10 mouse cellular contexts compared by ENCODE assay signal in genomic region chr6:136542105-136542504, GRCm38 (mm10). TPM values are rescaled to one million over a fixed set of nuclear protein-coding genes. Genes with fewer than 3 reads are reported as not detected.
A peak's percentile ranks its signal among the peaks of the same experiment; 100 is the strongest.
DNase-seq lines count a peak whose midpoint lies in the region; ATAC-seq and TF ChIP-seq lines count a peak whose summit lies in the region.
"Had no signal": no experiment of that assay in that cellular context is flagged by ENCODE, and none has a peak within 500 bp of the region (broad histone marks: within the 10 kb centered on the region; RNA-seq: fewer than 3 reads in every experiment).

No protein-coding gene starts in this region.

- intact Hi-C loops in heart, adult 2 months (cut with DNase I): no loop called here

- DNase-seq in heart, adult 2 months: no peak
- DNase-seq in heart, adult 8-10 months (ENCODE audit: low spot score): no peak
- DNase-seq in lung, embryonic 14.5 days: no peak
- no peak for DNase-seq in lung, adult 2 months
- no peak for DNase-seq in layer of hippocampus, postnatal 36 days
- no peak for DNase-seq in testis, postnatal 14 days (ENCODE audit: low spot score)
- DNase-seq: embryo, embryonic 11 days; thymus, postnatal 25 days had no signal

- peaks cover 12% of the 10 kb centered on the region for H3K4me1 ChIP-seq in heart, adult 2 months (ENCODE audit: control insufficient read depth, insufficient read depth, low read length)
- peaks cover 15% of the 10 kb centered on the region; the same call in 1 of the 2 replicates for H3K4me1 ChIP-seq in lung, embryonic 14.5 days (ENCODE audit: insufficient read depth)
- H3K4me1 ChIP-seq in lung, adult 2 months (ENCODE audit: control insufficient read depth, insufficient read depth, low read length): peaks cover 11% of the 10 kb centered on the region
- H3K4me1 ChIP-seq in hindbrain, embryonic 13.5 days (replicated peaks): peaks cover 44% of the 10 kb centered on the region
- peaks cover 27% of the 10 kb centered on the region for H3K4me1 ChIP-seq in midbrain, embryonic 16.5 days (ENCODE audit: control insufficient read depth, insufficient read depth, low read length)

- H3K79me2 ChIP-seq in heart, adult 2 months (replicated peaks; ENCODE audit: control insufficient read depth, insufficient read depth, low read length): peaks cover 6% of the 10 kb centered on the region

- H3K9ac ChIP-seq in heart, adult 2 months (ENCODE audit: low read depth, low read length): no peak overlapping the region
- no peak overlapping the region for H3K9ac ChIP-seq in lung, embryonic 14.5 days
- no peak overlapping the region; the same call in 1 of the 2 replicates for H3K9ac ChIP-seq in hindbrain, embryonic 13.5 days
- no peak overlapping the region for H3K9ac ChIP-seq in midbrain, embryonic 16.5 days (ENCODE audit: low read depth, low read length)

- no peak overlapping the region for H3K4me3 ChIP-seq in heart, adult 2 months
- no peak overlapping the region for H3K4me3 ChIP-seq in lung, embryonic 14.5 days (ENCODE audit: low read depth, low read length)
- no peak overlapping the region for H3K4me3 ChIP-seq in lung, adult 2 months (replicated peaks; ENCODE audit: extremely low read depth, low read depth, low read length)
- no peak overlapping the region for H3K4me3 ChIP-seq in hindbrain, embryonic 13.5 days
- no peak overlapping the region for H3K4me3 ChIP-seq in midbrain, embryonic 16.5 days (ENCODE audit: low read depth, low read length)

- no peak for TF ChIP-seq CTCF in heart, adult 2 months (IDR thresholded peaks at IDR 0.05)
- TF ChIP-seq CTCF in lung, embryonic 14.5 days (IDR thresholded peaks at IDR 0.05; ENCODE audit: low read depth): no peak
- TF ChIP-seq CTCF in lung, adult 2 months (IDR thresholded peaks at IDR 0.05; ENCODE audit: insufficient read depth, low read length): no peak

- ATAC-seq in lung, embryonic 14.5 days (ENCODE audit: insufficient read depth): no peak
- ATAC-seq in hindbrain, embryonic 13.5 days (ENCODE audit: low FRiP score): no peak
- ATAC-seq in midbrain, embryonic 16.5 days: no peak

- WGBS in heart, adult 2 months: 85% methylated on average over 1 of the region's 1 CpGs
- 69% methylated on average over 1 of the region's 1 CpGs for WGBS in lung, embryonic 14.5 days
- 53% methylated on average over 1 of the region's 1 CpGs for WGBS in lung, adult 2 months
- WGBS in hindbrain, embryonic 13.5 days: 84% methylated on average over 1 of the region's 1 CpGs
- 75% methylated on average over 1 of the region's 1 CpGs for WGBS in midbrain, embryonic 16.5 days

- no peaks in the 10 kb centered on the region for H3K27me3 ChIP-seq in heart, adult 2 months (ENCODE audit: control insufficient read depth, insufficient read depth, low read length)
- no peaks in the 10 kb centered on the region for H3K27me3 ChIP-seq in lung, embryonic 14.5 days (ENCODE audit: insufficient read depth, low read length)
- H3K27me3 ChIP-seq in hindbrain, embryonic 13.5 days: no peaks in the 10 kb centered on the region
- no peaks in the 10 kb centered on the region for H3K27me3 ChIP-seq in midbrain, embryonic 16.5 days (ENCODE audit: control insufficient read depth, insufficient read depth, low read depth, low read length)

- no peaks in the 10 kb centered on the region for H3K9me3 ChIP-seq in lung, embryonic 14.5 days (ENCODE audit: low read depth, low read length)
- no peaks in the 10 kb centered on the region for H3K9me3 ChIP-seq in hindbrain, embryonic 13.5 days
- no peaks in the 10 kb centered on the region for H3K9me3 ChIP-seq in midbrain, embryonic 16.5 days (replicated peaks; ENCODE audit: control insufficient read depth, low read length, poor library complexity, severe bottlenecking)

- H3K36me3 ChIP-seq in heart, adult 2 months (ENCODE audit: control insufficient read depth, insufficient read depth, low read length): peaks cover 22% of the 10 kb centered on the region
- peaks cover 14% of the 10 kb centered on the region for H3K36me3 ChIP-seq in lung, embryonic 14.5 days (ENCODE audit: insufficient read depth)
- peaks cover 16% of the 10 kb centered on the region for H3K36me3 ChIP-seq in hindbrain, embryonic 13.5 days
- peaks cover 5% of the 10 kb centered on the region for H3K36me3 ChIP-seq in midbrain, embryonic 16.5 days (ENCODE audit: control insufficient read depth, insufficient read depth, low read length)

- no peak overlapping the region for H3K4me2 ChIP-seq in lung, embryonic 14.5 days
- H3K4me2 ChIP-seq in hindbrain, embryonic 13.5 days: no peak overlapping the region
- H3K4me2 ChIP-seq in midbrain, embryonic 16.5 days (ENCODE audit: low read length): no peak overlapping the region; the same call in 1 of the 2 replicates

- no peak for TF ChIP-seq POLR2A in heart, adult 2 months (IDR thresholded peaks at IDR 0.05; ENCODE audit: insufficient read depth, low read depth, low read length)
- no peak for TF ChIP-seq POLR2A in lung, adult 2 months (IDR thresholded peaks at IDR 0.05; ENCODE audit: borderline replicate concordance, extremely low read depth, low read depth, low read length)

- TF ChIP-seq EP300 in heart, adult 2 months (IDR thresholded peaks at IDR 0.05; ENCODE audit: insufficient read depth, low read depth, low read length): no peak

- H3K27ac ChIP-seq in heart, adult 2 months: peak overlapping the region; percentile 73
- H3K27ac ChIP-seq in lung, embryonic 14.5 days (ENCODE audit: low read depth): peak overlapping the region; percentile 44; the same call in 1 of the 2 replicates
- H3K27ac ChIP-seq in hindbrain, embryonic 13.5 days: peak overlapping the region; percentile 85
- peak overlapping the region; percentile 80 for H3K27ac ChIP-seq in midbrain, embryonic 16.5 days (ENCODE audit: low read length)

RNA-seq across cellular contexts. Expression of gene Atf7ip, which starts 36.1 kb away (rescaled TPM):
- 10 to 100 TPM; 73.1 to 88.0 TPM for total RNA-seq in heart, adult 2 months (2021)
- polyA plus RNA-seq in heart, adult 2 months (2012; rRNA removed): 21.4 and 31.7 TPM in 2 replicates
- total RNA-seq in heart, adult 8-10 months (2022): 10 to 100 TPM; 68.3 to 94.1 (median 76.8) TPM
- 48.3 and 56.1 TPM in 2 replicates for polyA plus RNA-seq in lung, embryonic 14.5 days (2014; fragmentation: Nextera tagmentation; extraction: Ambion mirVana)
- 24.8 and 28.3 TPM in 2 replicates for polyA plus RNA-seq in lung, adult 2 months (2012; rRNA removed)
- 43.3 and 43.5 TPM in 2 replicates for polyA plus RNA-seq in hindbrain, embryonic 13.5 days (2015; fragmentation: Nextera tagmentation; extraction: Ambion mirVana)
- 38.2 and 40.6 TPM in 2 replicates for polyA plus RNA-seq in midbrain, embryonic 16.5 days (2015; fragmentation: Nextera tagmentation; extraction: Ambion mirVana)
- 100 to 1,000 TPM; 101 to 109 TPM for total RNA-seq in layer of hippocampus, postnatal 36 days (2021)
